Mouse (Mus musculus): Measurements from ENCODE around the gene Gtse1.

DNA sequence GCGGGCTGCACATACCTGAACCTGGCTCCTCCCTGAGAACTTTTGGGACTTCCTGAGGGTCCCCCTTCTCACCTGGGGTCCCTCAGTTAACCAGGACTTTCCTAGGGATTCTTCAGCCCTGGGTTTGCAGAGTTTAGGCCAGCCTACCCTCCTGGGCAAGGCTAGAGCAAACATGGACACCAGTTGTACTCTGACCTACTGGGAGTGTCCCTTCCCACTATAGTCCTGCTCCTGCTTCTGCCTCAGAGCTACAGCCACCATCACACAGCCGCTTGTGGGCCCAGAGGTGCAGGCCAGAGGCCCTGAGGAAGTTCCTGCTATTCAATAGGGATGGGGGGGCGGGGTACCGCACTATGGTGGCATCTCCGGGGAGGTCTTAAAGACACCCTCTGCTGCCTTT is 30.1 kb upstream of the Gtse1 start:
- TF ChIP-seq POLR2A (IDR thresholded peaks at IDR 0.05; ENCODE audit: insufficient read depth, low read depth, low read length), result no peak
- TF ChIP-seq CTCF (IDR thresholded peaks at IDR 0.05; ENCODE audit: insufficient read depth, low read depth, low read length), result no peak

All from olfactory bulb, adult 2 months (tissue).